Mouse (Mus musculus) C2C12 (cell line): ENCODE data around the gene Pprc1.

Source experiments
- CTCF ChIP-seq: IDR thresholded peaks from one replicate; pipeline ENCODE4 v1.5.1; 2011; ENCODE audit not compliant: control insufficient read depth, insufficient read depth, insufficient read length
- FOSL1 ChIP-seq: IDR thresholded peaks from one replicate; pipeline ENCODE4 v1.8.0; 2011; ENCODE audit warnings: mild to moderate bottlenecking, low read length; ENCODE audit not compliant: poor library complexity, insufficient read depth, severe bottlenecking
- MAX ChIP-seq: IDR thresholded peaks from one replicate; pipeline ENCODE4 v1.6.1; 2011; ENCODE audit warnings: mild to moderate bottlenecking, control low read depth

GRCm38 (mm10) chr19:46024959-46025358 lies 19.7 kb upstream of the Pprc1 start:
- TF ChIP-seq CTCF (no peak), MAX (no peak), FOSL1 (no peak)
